Mouse (Mus musculus) spleen, postnatal 10 days (tissue): ENCODE results near the gene Sox14.

Experiments
- DNase-seq, 2 experiments: peaks; one replicate each; pipeline ENCODE4 v3.0.0; 2021 to 2022; ENCODE audit warnings: low spot score in 2 of 2

Sox14 gene

DNA sequence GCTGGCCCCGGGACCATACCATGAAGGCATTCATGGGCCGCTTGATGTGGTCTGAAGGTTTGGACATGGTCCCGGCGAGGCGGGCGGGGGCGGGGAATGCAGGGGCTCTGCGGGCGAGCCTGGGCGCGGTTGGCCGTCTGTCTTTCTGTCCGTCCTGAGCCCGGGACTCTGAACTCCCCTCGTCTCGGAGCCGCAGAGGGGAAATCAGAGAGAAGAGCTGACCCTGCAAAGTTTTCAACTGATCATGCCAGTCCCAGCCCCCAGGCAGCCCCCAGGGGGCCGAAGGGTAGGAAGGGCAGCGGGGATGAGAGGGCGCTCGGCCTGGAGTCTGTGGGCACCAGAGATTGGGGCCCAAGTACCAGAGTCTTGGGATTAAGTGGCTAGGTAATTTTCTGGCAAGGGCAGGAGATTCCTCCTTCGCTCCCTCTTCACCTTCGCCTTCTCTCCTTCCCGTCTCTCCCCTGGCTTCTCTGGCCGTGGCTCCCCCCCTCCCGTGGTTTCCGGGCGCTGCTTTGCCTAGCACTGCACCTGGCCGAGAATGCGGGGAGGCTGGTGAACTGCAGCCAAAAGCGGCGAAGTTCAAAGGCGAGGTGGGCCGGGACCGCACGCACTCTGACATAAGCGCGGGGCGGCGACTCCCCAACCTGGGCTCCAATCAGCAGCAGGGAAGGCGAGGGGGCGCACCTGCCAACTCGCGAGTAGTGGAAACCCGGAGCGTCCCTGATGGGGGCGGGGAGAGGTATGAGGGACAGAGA is at the start of gene Sox14:
Gene Sox14 (minus strand): TSS at position 553 of the 755 bp plus-strand sequence.
- DNase-seq, result no peak

- no peak for DNase-seq
Measured at GRCm38 (mm10) chr9:99879311-99879710, 3.3 kb upstream of the Sox14 start.

- no peak for DNase-seq
Measured at GRCm38 (mm10) chr9:99878588-99878987, 2.6 kb upstream of the Sox14 start.

DNA sequence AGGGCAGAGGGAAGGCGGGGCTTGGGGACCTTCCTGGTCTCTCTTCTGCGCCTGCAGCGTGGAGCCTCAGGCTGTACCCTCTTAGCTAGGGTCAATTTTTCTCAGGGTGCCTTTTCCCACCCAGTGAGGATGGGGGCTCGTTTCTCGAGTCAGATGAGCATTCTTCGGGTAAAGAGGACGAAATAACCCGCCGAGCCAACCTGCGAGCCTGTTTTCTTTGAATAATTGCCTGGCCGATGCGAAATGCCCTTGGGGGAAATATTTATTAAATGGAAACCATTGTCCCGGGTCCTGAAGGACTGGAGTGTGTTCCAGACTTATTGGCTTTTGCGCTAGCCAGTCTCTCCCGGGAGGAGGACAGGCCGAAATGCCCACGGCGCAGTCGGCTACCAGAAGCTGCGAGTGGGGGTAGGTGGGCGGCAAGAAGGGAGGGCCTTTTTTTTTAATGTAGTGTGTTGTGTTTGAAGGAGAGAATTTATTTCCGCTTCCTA is 1.1 kb upstream of the Sox14 start:
- no peak for DNase-seq

GRCm38 (mm10) chr9:99876373-99877055 is 544 bp upstream of the Sox14 start:
- DNase-seq, result no peak

GRCm38 (mm10) chr9:99874735-99875617 is 994 bp downstream of the Sox14 start:
- DNase-seq, result no peak

- DNase-seq, result no peak
Measured at GRCm38 (mm10) chr9:99873721-99874120, 2.2 kb downstream of the Sox14 start.

DNA sequence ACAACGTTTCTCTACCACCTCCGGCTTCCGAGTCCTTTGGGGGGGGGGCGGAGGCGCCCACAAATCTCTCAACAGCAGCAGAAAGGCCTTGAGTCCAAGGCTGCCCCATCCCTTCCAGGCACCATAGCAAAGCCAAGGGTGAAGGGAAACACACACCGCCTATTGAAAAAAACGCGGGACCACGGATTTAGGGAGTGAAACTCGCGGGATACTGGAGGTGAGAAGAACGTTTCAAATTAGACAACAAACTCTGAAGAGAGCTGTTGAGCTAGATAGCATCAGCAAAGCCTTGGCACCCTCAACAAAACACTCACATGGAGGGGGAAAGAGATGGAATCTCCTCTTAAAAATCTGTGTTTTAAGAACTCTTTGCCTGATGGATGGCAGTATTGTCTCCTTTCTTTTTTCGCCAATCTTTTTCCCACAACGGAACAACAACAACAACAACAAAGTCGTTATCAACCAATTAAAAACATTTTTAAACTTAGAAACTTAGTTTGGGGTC is 2.8 kb downstream of the Sox14 start:
- DNase-seq, result no peak

DNA sequence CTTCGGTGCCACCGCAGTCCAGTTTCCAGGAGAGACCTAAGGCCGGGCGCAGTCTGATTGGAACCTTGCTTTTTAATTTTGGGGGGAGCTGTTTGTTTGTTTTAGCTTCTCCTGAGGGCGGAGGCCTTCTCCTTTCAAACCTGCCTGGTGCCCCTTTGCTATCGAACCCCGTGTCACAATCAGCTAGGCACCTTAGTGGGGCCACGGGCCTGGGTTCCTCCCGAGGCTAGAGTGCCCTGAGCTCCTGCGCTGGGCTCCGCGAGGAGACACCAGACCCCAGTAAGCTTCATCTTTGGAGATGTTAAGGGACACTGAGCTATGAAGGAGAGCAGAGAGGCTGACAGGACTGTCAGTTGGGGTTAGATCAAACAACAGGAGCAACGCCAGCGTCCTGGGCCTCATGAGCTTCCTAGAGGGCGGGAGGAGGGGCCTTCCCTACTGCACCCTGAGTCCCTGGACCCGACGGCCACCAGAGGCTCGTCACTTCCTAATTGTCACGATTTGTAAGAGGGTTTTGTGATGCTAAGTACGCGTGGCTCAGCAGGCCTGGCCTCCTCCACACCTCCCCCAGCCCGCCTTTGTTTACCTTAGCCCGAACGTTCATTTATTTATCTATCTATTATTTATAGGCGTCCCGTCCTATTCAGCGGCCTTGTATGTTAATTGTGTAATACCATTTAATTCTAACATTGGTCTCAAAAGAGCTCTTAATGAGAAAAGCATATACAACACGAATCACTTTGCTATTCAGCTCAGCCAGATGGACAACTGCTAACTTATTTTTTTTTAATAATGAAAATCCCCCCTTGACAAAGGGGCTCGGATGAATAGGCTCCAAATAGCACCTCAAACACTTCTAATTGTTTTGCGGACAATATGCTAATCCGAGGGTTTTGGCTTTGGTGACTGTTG is 3.5 kb downstream of the Sox14 start:
- DNase-seq, result no peak

GRCm38 (mm10) chr9:99871556-99872203 is 4.3 kb downstream of the Sox14 start:
- no peak for DNase-seq

GRCm38 (mm10) chr9:99870780-99871555 is 5.0 kb downstream of the Sox14 start:
- DNase-seq, result no peak

GRCm38 (mm10) chr9:99869936-99870779 is 5.8 kb downstream of the Sox14 start:
- no peak for DNase-seq

- DNase-seq, result no peak
Measured at GRCm38 (mm10) chr9:99869275-99869674, 6.7 kb downstream of the Sox14 start.

GRCm38 (mm10) chr9:99868606-99869005 is 7.4 kb downstream of the Sox14 start:
- no peak for DNase-seq

- DNase-seq, result no peak
Measured at GRCm38 (mm10) chr9:99868054-99868453, 7.9 kb downstream of the Sox14 start.

DNA sequence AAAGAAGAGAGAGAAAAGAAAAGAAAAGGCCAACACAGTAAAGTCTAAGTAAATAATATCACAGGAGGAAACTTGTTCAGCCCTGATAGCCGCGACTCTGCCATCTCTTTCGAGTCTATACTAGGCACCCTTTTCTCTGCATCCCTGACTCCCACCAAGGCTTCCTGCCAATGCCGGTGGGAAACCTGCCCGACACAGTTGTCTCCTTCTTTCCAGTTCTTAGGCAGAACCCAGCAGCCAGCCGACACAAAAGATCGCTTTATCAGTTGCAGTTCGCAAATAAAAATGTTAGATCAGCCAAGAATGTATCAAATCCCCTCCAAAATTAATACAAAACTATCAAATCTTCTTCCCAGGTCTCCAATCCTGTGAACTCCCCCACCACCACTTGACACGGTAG is 13.0 kb downstream of the Sox14 start:
- DNase-seq, result no peak

DNA sequence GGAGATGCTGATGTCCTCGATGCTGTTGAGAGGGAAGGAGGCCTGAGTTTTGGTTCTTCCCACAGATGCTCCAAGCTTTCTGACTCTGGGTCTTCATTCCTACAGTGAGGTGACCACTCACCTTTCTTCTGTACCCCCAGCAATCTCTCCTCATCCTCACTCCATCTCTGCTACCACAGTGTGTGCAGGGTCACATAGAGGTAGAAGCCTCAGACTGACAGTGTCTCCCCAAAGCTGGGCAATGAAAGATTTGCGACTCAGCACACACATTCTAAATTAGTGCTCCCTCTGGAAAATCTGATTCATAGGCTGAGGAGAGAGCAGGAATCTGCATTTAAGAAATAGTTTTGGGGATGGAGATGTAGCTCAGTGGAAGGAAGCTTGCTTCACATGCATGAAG is 21.5 kb downstream of the Sox14 start:
- no peak for DNase-seq

DNA sequence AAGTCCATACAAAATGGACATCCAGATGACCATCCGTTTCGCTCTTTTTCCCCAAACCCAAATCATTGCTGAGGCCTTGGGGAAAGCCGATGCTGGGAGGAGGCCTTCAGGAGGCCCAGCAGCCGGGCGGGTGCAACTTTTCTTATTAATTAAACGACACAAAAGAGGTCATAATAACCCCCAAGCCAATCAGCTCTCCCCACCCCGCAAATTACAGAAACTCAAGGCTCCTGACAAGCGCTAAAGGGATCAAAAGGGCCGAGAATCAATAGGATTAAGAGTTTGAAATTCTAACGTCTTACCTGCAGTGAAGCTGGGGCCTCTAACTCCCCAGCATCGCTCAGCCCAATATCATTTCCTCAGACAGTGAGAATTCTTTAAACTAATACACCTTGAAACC is 22.6 kb downstream of the Sox14 start:
- no peak for DNase-seq

DNA sequence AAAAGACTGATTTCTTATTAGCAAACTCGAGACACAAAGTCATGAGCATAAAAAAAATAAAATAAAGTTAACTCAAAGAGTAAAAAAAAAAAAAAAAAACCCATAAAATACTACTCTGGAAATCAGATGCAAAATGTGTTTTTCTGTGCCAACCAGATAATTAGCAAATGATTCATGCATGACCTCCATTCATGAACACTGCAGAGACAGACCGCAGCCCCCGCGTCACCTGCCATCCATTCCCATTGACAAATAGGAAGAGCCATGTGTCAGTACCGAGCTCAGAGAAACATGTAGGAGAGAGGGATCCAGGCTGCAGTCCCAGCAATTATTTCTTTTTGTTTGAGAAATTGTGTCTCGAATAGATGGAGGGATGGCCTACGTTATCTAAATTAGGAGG is 25.6 kb downstream of the Sox14 start:
- DNase-seq, result no peak
